Mouse (Mus musculus): Measurements from ENCODE around the gene Ramac.

Gene Ramac

GRCm38 (mm10) chr7:81777667-81778218 lies 15.0 kb downstream of the Ramac start:
- in situ Hi-C loops (cut with MboI, MseI), result no loop called here

- in situ Hi-C loops (cut with MboI, MseI), result no loop called here
Observed at GRCm38 (mm10) chr7:81788536-81788935, 25.8 kb downstream of the Ramac start.

GRCm38 (mm10) chr7:81789095-81789757 lies 26.5 kb downstream of the Ramac start, which contains the start of gene 3110040N11Rik:
3110040N11Rik (minus strand) TSS chr7:81789478.
- in situ Hi-C loops (cut with MboI, MseI), result no loop called here

GRCm38 (mm10) chr7:81806067-81806466 lies 43.3 kb downstream of the Ramac start:
- in situ Hi-C loops (cut with MboI, MseI), result no loop called here
